Mouse (Mus musculus) erythroblast, embryonic 14.5 days (primary cell): ENCODE results near the gene Pex5l.

Source experiments
- GATA1 ChIP-seq: IDR thresholded peaks from 2 replicates; pipeline ENCODE4 v1.6.1; 2012; ENCODE audit warnings: low read length, inconsistent platforms, mixed read lengths
- TAL1 ChIP-seq: IDR thresholded peaks from 3 replicates; pipeline ENCODE4 v1.6.1; 2012; ENCODE audit warnings: low read length, inconsistent platforms, mixed read lengths

- TF ChIP-seq GATA1 (no peak), TAL1 (no peak)
Measured at GRCm38 (mm10) chr3:32965528-32965927, 177.5 kb downstream of the Pex5l start.
